Mouse (Mus musculus) frontal cortex, postnatal 36 days (tissue): ENCODE measurements around the gene Hoxa7.

ENCODE experiments used
- DNase-seq, 2 experiments: peaks; one replicate each; pipeline ENCODE4 v3.0.0; 2022; ENCODE audit warnings: low spot score in 2 of 2

Hoxa7 gene

GRCm38 (mm10) chr6:52226569-52227257 is 5.1 kb upstream of the Hoxa7 start:
- no peak for DNase-seq

GRCm38 (mm10) chr6:52225612-52226568 is 4.2 kb upstream of the Hoxa7 start:
- DNase-seq: no peak

- DNase-seq: no peak
Observed at GRCm38 (mm10) chr6:52224895-52225611, 3.4 kb upstream of the Hoxa7 start.

DNA sequence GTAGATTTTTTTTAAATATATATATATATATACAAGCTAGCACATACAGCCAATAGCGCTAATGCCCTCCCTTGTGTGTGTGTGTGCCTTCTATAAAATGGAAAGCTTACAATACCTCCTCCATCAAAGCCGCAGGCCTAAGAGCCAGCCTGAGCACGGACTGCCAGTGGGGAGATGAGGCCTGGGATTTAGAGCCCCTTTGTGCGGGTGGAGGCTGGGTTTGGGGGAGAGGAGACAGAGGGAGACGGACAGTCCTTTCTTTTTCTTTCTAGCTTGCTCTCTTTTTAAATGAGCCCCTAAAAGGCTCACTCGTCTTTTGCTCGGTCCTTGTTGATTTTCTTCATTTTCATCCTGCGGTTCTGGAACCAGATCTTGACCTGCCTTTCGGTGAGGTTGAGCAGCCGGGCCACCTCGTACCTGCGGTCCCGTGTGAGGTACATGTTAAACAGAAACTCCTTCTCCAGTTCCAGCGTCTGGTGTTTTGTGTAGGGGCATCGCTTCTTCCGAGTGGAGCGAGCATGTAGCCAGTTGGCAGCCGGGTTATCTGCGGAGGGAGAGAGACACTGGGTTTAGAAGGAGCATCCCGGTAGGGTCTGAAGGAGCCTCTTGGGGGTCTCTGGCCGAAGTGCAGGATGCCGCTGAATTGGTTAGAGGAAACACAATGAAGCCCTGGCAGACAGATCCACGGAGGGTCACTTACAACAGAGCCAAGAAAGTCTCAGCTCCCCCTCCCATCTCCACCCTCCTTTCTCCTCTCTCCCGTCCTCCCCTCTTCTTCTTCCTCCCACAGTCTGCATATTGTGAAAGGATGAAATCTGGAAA is 2.5 kb upstream of the Hoxa7 start:
- no peak for DNase-seq

GRCm38 (mm10) chr6:52222729-52223128 is 1.1 kb upstream of the Hoxa7 start:
- no peak for DNase-seq

- DNase-seq: no peak
Observed at GRCm38 (mm10) chr6:52221993-52222685, 485 bp upstream of the Hoxa7 start.

DNA sequence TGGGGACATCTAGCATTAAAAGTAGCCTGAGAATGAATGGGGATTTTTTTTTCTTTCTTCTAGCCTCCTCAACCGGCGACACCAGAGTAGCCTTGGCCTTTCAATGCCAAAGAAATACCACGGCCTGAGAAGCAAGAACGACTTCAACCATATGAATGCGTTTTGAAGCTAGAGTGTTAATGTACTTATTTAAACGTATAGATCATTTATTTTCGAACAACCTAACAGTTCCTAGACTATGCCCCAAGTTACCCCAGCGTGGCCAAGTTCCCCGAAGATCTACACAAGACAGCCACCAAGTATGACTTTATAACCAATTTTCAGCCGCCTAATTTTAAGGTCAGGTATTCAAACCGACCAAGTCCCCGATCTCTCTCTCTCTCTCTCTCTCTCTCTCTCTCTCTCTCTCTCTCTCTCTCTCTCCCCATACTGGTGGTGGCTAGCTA is 766 bp downstream of the Hoxa7 start:
- no peak for DNase-seq

- DNase-seq: no peak
Observed at GRCm38 (mm10) chr6:52220003-52220864, 1.4 kb downstream of the Hoxa7 start.

DNA sequence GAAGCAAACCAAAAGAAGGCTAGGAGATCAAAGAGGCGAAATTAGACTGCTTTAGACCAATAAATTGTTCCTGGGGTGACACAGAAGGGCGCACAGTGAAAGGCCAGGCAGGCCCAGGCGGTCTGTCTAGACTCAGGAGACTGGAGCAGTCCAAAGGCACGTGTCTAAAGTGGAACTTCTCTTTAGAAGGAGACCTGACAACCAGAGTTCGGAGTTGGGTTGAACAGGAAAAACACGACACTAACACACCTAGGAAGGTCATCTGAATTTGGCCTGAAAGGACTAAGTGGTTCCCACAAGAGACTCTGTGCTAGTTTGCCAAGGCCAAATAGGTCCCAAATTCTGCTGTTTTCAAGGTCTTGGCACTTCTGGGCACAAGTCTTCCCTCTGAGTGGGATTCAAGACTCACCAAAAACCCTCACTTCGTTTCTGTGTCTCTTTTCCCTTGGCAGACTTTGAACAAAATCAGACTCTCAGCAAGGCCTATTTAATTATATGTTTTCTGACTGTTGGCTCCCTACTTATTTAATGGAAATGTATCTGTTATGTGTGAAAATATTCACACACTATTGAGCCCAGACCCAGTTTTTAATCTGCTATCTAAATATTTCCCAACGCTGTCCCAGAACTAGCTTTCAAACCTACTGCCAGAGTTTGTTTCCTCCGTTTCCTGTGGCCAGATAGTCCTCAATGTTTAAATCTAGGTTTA is 2.3 kb downstream of the Hoxa7 start:
- no peak for DNase-seq

GRCm38 (mm10) chr6:52218643-52219215 is 2.9 kb downstream of the Hoxa7 start:
- no peak for DNase-seq

- DNase-seq: no peak
Observed at GRCm38 (mm10) chr6:52217895-52218642, 3.6 kb downstream of the Hoxa7 start.

- no peak for DNase-seq
Observed at GRCm38 (mm10) chr6:52217459-52217768, 4.2 kb downstream of the Hoxa7 start.

DNA sequence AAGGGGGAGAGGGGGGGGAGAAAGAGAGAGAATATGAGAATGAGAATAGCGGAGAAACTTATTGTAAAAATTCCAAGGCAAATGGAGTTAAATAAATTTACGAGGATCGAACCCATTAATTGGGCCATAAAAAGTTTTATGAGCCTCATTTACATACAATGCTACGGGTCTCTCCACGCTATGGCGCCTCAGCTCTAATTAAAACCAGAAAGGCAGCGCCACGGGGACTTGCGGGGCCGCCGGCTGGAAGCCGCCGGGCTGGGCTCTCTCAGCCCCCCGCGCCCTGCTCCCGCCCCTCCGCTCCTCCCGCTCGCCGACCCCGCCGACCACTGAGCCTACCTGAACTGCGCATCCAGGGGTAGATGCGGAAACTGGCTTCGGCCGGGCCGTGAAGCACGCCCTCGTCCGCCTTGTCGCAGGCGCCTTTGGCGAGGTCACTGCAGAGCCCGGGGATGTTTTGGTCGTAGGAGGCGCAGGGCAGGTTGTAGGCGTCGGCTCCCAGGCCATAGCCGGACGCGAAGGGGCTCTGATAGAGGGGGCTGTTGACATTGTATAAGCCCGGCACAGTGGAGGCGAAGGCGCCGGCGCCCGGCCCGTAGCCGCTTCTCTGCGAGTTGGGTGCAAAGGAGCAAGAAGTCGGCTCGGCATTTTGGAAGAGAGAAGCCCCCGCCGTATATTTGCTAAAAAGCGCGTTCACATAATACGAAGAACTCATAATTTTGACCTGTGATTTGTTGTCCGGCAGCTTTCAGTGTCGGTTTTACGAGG is 4.8 kb downstream of the Hoxa7 start:
- DNase-seq: no peak

DNA sequence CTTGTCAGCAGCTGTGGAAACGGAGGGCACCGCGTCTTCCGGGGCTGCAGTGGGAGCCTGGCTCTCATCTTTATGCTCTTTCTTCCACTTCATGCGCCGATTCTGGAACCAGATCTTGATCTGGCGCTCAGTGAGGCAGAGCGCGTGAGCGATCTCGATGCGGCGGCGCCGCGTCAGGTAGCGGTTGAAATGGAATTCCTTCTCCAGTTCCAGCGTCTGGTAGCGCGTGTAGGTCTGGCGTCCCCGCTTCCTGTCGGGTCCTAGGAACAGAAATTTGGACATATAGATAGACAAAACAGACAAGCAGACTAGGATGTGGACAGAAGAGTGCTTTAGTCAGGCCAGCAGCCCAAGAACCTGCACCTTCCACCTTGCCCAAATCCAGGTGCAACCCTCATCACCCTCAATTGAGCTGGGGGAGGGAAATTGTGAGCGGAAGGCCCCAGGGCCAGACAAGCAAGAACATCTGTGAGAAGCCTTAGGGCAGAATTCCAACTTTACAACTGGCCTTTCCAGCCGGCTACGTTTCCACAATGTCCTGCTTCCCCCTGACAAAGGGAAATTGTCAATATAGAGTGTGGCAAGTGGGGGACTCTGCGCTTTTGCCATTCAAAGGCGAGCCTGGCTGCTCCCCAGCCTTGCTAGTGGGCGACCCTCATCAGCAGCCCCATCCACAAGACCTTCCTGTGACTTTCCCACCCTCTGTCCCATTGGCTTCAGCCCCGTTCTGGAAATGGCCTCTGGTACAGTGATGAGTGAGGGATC is 5.7 kb downstream of the Hoxa7 start:
- DNase-seq: no peak

DNA sequence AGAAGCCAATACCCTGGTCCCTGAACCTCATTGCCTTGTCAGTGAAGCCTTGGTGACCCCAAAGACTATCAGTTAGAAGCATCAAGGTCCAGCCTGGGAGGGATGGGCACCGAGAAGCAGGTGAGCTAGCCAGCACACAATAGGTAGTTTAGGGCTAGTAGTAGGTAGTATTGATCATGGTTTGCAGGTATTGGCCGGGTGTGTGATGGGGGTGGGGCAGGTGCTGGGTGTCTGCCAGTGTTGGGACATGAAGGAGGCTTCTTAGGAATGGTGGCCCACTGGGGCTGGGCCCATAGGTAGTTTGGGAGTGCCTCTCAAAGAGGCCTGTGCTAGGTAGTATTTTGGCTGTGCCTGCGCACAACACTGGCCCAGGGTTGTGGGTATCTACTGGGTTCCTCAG is 6.6 kb downstream of the Hoxa7 start:
- DNase-seq: no peak

- no peak for DNase-seq
Observed at GRCm38 (mm10) chr6:52214271-52214670, 7.4 kb downstream of the Hoxa7 start.
